Mouse (Mus musculus) cerebellum, postnatal 10 days (tissue): ENCODE results near the gene Gng10.

Experiments
- DNase-seq, 2 experiments: peaks; one replicate each; pipeline ENCODE4 v3.0.0; 2021; ENCODE audit warnings: mixed read lengths in 2 of 2

The Gng10 gene

DNA sequence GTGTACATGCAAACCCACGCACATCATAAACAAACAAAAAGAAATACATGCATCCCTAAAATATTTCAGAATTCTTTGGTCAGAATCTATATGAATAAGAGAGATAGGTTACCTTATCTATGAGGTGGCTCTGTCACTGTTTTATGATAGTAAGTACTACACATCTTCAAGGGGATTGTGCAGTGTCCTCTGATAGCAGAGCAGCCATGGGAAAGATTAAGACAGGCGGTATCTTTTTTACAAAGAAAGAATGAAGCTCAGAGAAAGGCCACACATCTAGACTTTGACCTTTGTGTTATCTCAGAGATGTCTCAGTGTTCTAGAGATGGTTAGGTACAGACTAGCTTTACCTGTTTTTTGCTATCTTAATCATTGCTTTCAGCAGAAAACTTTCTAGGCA is 18.0 kb upstream of the Gng10 start:
- DNase-seq = no peak

- peak; percentile 57 to 58 for DNase-seq
Measured at GRCm38 (mm10) chr4:59034325-59034917, 467 bp upstream of the Gng10 start.

DNA sequence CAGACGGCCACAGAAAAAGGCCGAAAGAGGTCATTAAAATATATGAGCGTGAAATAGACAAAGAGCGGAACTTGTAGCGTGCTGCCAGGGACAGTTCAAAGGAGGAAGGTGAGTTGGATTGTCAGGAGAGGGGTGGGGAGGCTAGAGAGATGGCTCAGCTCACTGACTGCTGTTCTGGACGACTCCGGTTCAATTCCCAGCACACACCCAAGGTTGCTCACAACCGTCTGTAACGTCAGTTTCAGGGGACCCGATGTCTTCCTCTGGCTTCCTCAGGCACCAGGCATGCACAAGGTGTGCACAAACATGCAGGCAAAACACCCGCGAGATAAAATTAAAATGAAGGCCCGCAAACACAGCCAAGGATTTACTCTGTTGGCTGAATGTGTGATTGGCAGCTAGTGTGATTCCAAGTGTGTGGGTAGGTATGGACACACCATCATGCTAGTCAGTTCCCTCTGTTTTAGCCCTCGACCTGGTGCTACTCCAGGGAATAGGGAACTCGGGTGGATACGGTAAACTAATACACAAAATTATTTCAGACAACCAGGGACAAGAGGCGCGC is 980 bp downstream of the Gng10 start:
- peak in 1 of 2 experiments; percentile 24 for DNase-seq

- peak; percentile 89 for DNase-seq
Measured at GRCm38 (mm10) chr4:59036490-59037127, 1.7 kb downstream of the Gng10 start.

- no peak for DNase-seq
Measured at GRCm38 (mm10) chr4:59037525-59037924, 2.6 kb downstream of the Gng10 start.

DNA sequence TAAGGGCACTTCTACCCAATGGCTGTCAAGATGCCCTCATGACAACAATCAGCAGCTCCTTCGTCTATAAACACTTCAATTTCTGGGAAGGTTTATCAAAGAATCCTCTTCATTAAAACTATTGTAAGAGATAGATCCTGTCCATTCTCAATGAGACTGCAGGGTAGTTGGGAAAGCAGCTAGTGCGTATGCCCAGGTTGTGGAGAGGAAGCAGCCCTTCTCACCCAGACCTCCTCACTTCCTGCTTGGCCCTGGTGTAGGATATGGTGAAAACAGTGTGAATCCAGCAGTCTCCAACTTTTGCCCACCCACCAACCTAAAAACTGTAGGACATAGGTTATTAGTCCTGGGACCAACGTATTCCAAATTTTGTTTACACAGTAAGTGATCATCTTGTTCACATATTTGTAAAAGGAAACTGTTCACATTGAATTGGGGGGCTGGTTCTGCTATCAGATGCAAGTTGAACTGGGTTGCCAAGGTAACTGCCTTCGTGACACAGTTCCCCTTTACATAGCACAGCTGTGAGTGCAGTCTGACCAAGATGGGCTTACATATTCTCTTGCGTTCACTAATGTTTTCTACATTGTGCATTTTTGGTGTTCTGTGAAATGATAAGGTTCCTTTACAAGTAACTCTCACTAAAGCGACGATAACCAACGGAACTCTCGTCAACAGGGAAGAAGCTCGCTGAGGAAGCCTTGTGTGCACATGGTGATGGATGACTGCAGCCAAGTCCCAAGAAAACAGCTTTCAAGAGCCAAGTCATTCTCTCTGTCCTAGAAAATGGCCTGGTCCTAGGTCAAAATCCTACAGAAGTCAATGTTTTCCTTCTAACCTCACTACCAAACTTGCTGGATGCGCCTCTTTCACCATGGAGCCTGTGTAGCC is 5.8 kb downstream of the Gng10 start:
- DNase-seq = no peak

- DNase-seq = no peak
Measured at GRCm38 (mm10) chr4:59043074-59043473, 8.2 kb downstream of the Gng10 start.

DNA sequence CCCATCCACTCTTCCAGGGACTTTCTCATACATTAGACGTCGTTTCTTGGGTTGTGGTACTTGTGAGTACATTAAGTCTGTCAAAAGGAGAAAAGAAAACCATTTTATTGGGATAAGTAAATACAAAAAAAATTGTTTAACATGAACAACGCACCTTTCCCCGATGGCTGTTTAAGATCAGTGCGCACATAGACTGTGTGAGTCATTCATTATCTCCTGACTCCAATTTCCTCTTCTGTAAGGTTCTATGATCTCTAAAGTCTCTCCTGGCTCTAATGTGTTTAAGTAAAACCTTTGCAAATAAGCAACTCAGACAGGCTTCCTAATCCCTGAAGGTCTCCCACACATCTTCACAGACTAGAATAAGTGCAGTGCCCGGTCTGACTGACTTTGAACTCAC is 9.0 kb downstream of the Gng10 start:
- DNase-seq = no peak

- DNase-seq = no peak
Measured at GRCm38 (mm10) chr4:59047222-59047621, 12.3 kb downstream of the Gng10 start.

DNA sequence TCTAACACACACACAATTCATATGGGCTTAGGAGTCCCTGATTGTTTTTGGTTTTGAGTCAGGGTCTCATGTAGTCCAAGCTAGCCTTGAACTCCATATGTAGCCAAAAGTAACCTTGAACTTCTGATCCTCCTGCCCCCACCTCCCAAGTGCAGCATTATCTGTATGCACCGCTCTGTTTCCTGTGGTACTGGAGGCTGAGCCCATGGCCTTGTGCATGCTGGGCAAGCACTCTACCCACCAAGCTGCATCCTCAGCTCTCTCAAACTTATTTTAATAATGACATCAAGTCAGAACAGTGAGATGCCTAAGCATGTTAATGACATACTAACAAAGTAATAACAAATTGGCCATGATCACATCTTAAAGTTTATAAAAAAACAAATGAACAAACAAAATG is 16.2 kb downstream of the Gng10 start:
- DNase-seq = no peak

DNA sequence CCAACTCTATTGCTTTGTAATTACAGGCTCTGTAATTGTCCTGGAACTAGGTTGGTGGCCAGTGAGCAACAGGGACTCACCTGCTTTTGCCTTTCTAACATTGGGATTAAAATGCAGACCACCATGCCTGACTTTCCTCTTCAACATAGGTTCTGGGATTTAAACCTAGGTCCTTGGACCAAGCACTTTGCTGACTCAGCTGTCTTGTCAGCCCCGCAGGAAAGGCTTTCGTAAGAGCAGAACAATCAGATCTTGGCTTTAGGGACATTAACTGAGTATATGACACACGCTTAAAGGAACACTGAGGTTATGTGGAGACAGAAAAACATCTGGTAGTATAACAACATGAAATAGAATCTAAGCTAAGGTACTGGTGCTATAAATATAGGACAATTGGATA is 23.0 kb downstream of the Gng10 start:
- DNase-seq = no peak

DNA sequence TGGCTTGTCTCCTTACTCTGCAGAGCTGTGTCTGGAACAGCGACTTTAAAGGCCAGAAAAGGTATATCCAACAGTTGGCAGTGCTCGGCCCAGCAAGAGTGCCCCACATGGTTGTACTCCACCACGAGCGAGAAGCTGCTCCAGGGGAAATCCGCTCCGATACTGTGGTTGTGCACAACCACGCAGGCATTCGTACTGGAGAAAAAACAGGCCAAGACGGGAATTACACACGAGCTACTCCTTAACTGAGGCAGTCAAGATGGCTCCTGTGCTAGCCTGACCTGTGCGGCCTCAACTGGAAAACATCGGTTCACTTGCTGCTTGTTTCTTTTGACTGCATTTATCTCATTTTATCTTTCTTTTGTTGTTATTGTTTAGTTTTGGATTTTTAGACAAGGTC is 27.6 kb downstream of the Gng10 start:
- DNase-seq = no peak

- DNase-seq = peak in 1 of 2 experiments; percentile 19
Measured at GRCm38 (mm10) chr4:59069276-59069675, 34.4 kb downstream of the Gng10 start.

GRCm38 (mm10) chr4:59083430-59083829 is 48.5 kb downstream of the Gng10 start:
- DNase-seq = no peak

GRCm38 (mm10) chr4:59089391-59089790 is 54.5 kb downstream of the Gng10 start:
- DNase-seq = no peak
